ENCODE assay signal across 24 mouse cellular contexts in genomic region chr9:109030312-109030711, GRCm38 (mm10). TPM values are rescaled to one million over a fixed set of nuclear protein-coding genes. Genes with fewer than 3 reads are reported as not detected.
A peak's percentile ranks its signal among the peaks of the same experiment; 100 is the strongest.
DNase-seq lines count a peak whose midpoint lies in the region; ATAC-seq and TF ChIP-seq lines count a peak whose summit lies in the region.
"Had no signal": no experiment of that assay in that cellular context is flagged by ENCODE, and none has a peak within 500 bp of the region (broad histone marks: within the 10 kb centered on the region; RNA-seq: fewer than 3 reads in every experiment).

No protein-coding gene starts in this region.

- no peaks in the 10 kb centered on the region for H3K4me1 ChIP-seq in kidney, embryonic 16.5 days (ENCODE audit: insufficient read depth, low read length)
- no peaks in the 10 kb centered on the region for H3K4me1 ChIP-seq in limb, embryonic 10.5 days
- H3K4me1 ChIP-seq: embryonic facial prominence, embryonic 13.5 days; embryonic facial prominence, embryonic 15.5 days; forebrain, embryonic 12.5 days had no signal

- no peak overlapping the region for H3K4me3 ChIP-seq in gastrocnemius, adult 2 months
- no peak overlapping the region for H3K4me3 ChIP-seq in kidney, embryonic 16.5 days (ENCODE audit: low read length)
- no peak overlapping the region for H3K4me3 ChIP-seq in limb, embryonic 10.5 days
- H3K4me3 ChIP-seq: embryonic facial prominence, embryonic 13.5 days; embryonic facial prominence, embryonic 15.5 days; erythroblast, embryonic 14.5 days; forebrain, embryonic 12.5 days had no signal

- peak; percentile 16 for DNase-seq in gastrocnemius, adult 2 months
- DNase-seq in gastrocnemius, adult 18-20 months (ENCODE audit: low spot score): no peak
- peak; percentile 3 for DNase-seq in kidney, postnatal 10 days
- no peak for DNase-seq in limb, embryonic 10.5 days (ENCODE audit: low spot score)
- DNase-seq in layer of hippocampus, adult 9-11 months: no peak
- DNase-seq: adrenal gland, adult 2 months; adrenal gland, postnatal 10 days; adrenal gland, postnatal 25 days; cerebellum, adult 11 months; cerebellum, adult 18-20 months; cerebellum, adult 8-10 months; cerebellum, adult 9-11 months; cerebellum, postnatal 14 days; cerebellum, postnatal 36 days; embryo, embryonic 11 days had no signal

- no peak overlapping the region for H3K4me2 ChIP-seq in kidney, embryonic 16.5 days (replicated peaks; ENCODE audit: low read depth, low read length)
- H3K4me2 ChIP-seq: embryonic facial prominence, embryonic 13.5 days; embryonic facial prominence, embryonic 15.5 days; forebrain, embryonic 12.5 days had no signal

- H3K9me3 ChIP-seq in kidney, embryonic 16.5 days (ENCODE audit: low read length): no peaks in the 10 kb centered on the region
- no peaks in the 10 kb centered on the region for H3K9me3 ChIP-seq in limb, embryonic 10.5 days (replicated peaks)
- H3K9me3 ChIP-seq: embryonic facial prominence, embryonic 13.5 days; embryonic facial prominence, embryonic 15.5 days; forebrain, embryonic 12.5 days had no signal

- peaks cover 3% of the 10 kb centered on the region; the same call in 1 of the 2 replicates for H3K36me3 ChIP-seq in kidney, embryonic 16.5 days (ENCODE audit: insufficient read depth, low read length)
- 0 out of 2 replicates have a peak, but pooled peaks cover 2% of the 10 kb centered on the region for H3K36me3 ChIP-seq in limb, embryonic 10.5 days
- H3K36me3 ChIP-seq: forebrain, embryonic 12.5 days had no signal

- H3K9ac ChIP-seq in kidney, embryonic 16.5 days (replicated peaks; ENCODE audit: low read length): no peak overlapping the region
- H3K9ac ChIP-seq: embryonic facial prominence, embryonic 13.5 days; embryonic facial prominence, embryonic 15.5 days; forebrain, embryonic 12.5 days had no signal

- ATAC-seq in kidney, embryonic 16.5 days (ENCODE audit: low FRiP score, low TSS enrichment): no peak
- ATAC-seq: forebrain, embryonic 14.5 days; forebrain, embryonic 16.5 days had no signal

- TF ChIP-seq CTCF in gastrocnemius, adult 2 months (IDR thresholded peaks at IDR 0.05): no peak

- 70% methylated on average over 3 of the region's 3 CpGs for WGBS in kidney, embryonic 16.5 days
- 85% methylated on average over 3 of the region's 3 CpGs for WGBS in limb, embryonic 10.5 days

- no peaks in the 10 kb centered on the region for H3K27me3 ChIP-seq in kidney, embryonic 16.5 days (ENCODE audit: insufficient read depth, low read length)
- no peaks in the 10 kb centered on the region for H3K27me3 ChIP-seq in limb, embryonic 10.5 days (ENCODE audit: low read depth, poor library complexity, severe bottlenecking)
- H3K27me3 ChIP-seq: embryonic facial prominence, embryonic 13.5 days; embryonic facial prominence, embryonic 15.5 days; forebrain, embryonic 12.5 days had no signal

- H3K27ac ChIP-seq in gastrocnemius, adult 2 months: no peak overlapping the region
- no peak overlapping the region for H3K27ac ChIP-seq in kidney, embryonic 16.5 days (ENCODE audit: low read length)
- peak overlapping the region; percentile 8; the same call in 1 of the 2 replicates for H3K27ac ChIP-seq in limb, embryonic 10.5 days
- H3K27ac ChIP-seq: embryonic facial prominence, embryonic 13.5 days; embryonic facial prominence, embryonic 15.5 days; forebrain, embryonic 12.5 days had no signal

- intact Hi-C loops in gastrocnemius, adult 2 months (cut with DNase I): no loop called here

RNA-seq across cellular contexts. Expression of gene Shisa5, which starts 8.1 kb away (rescaled TPM):
- total RNA-seq in gastrocnemius, adult 2 months (2021): 10 to 100 TPM; 15.9 to 17.0 TPM
- total RNA-seq in gastrocnemius, adult 18-20 months (2021): 10 to 100 TPM in 1 of 2 experiments, 1 to 10 TPM in 1; 9.8 to 15.5 TPM
- 104 and 110 TPM in 2 replicates for polyA plus RNA-seq in kidney, embryonic 16.5 days (2015; fragmentation: Nextera tagmentation; extraction: Ambion mirVana)
- polyA plus RNA-seq in limb, embryonic 10.5 days (2016; fragmentation: Nextera tagmentation; extraction: Ambion mirVana): 36.1 and 44.4 TPM in 2 replicates

RNA-seq across cellular contexts. Expression of gene Trex1, which starts 29.2 kb away (rescaled TPM):
- 10 to 100 TPM; 13.2 TPM for total RNA-seq in gastrocnemius, adult 2 months (2021)
- 10 to 100 TPM; 13.1 to 17.2 TPM for total RNA-seq in gastrocnemius, adult 18-20 months (2021)
- 13.6 and 16.6 TPM in 2 replicates for polyA plus RNA-seq in kidney, embryonic 16.5 days (2015; fragmentation: Nextera tagmentation; extraction: Ambion mirVana)
- 7.5 and 9.4 TPM in 2 replicates for polyA plus RNA-seq in limb, embryonic 10.5 days (2016; fragmentation: Nextera tagmentation; extraction: Ambion mirVana)

RNA-seq across cellular contexts. Expression of gene Pfkfb4, which starts 38.7 kb away (rescaled TPM):
- 10 to 100 TPM; 26.4 to 58.3 TPM for total RNA-seq in gastrocnemius, adult 2 months (2021)
- total RNA-seq in gastrocnemius, adult 18-20 months (2021): 10 to 100 TPM; 18.8 to 43.0 TPM
- 10.4 and 10.9 TPM in 2 replicates for polyA plus RNA-seq in kidney, embryonic 16.5 days (2015; fragmentation: Nextera tagmentation; extraction: Ambion mirVana)
- polyA plus RNA-seq in limb, embryonic 10.5 days (2016; fragmentation: Nextera tagmentation; extraction: Ambion mirVana): 12.5 and 14.6 TPM in 2 replicates

RNA-seq across cellular contexts. Expression of gene Atrip, which starts 43.6 kb away (rescaled TPM):
- total RNA-seq in gastrocnemius, adult 2 months (2021): 1 to 10 TPM; 8.0 to 8.5 TPM
- total RNA-seq in gastrocnemius, adult 18-20 months (2021): 1 to 10 TPM; 8.9 to 9.2 TPM
- 26.7 and 30.7 TPM in 2 replicates for polyA plus RNA-seq in kidney, embryonic 16.5 days (2015; fragmentation: Nextera tagmentation; extraction: Ambion mirVana)
- 35.3 and 36.8 TPM in 2 replicates for polyA plus RNA-seq in limb, embryonic 10.5 days (2016; fragmentation: Nextera tagmentation; extraction: Ambion mirVana)

RNA-seq across cellular contexts. Expression of gene Ucn2, which starts 44.5 kb away (rescaled TPM):
- total RNA-seq in gastrocnemius, adult 2 months (2021): 1 to 10 TPM in 1 of 2 experiments, under 1 TPM in 1; 0.47 to 1.1 TPM
- total RNA-seq in gastrocnemius, adult 18-20 months (2021): under 1 TPM; 0.27 to 0.90 TPM
- 0.31 TPM in 1 of 2 replicates, not detected in the other for polyA plus RNA-seq in kidney, embryonic 16.5 days (2015; fragmentation: Nextera tagmentation; extraction: Ambion mirVana)
- polyA plus RNA-seq in limb, embryonic 10.5 days (2016; fragmentation: Nextera tagmentation; extraction: Ambion mirVana): not detected in 2 replicates
- total RNA-seq: common myeloid progenitor, adult 5-6 weeks had no signal
- polyA plus RNA-seq: embryonic facial prominence, embryonic 11.5 days; erythroblast, embryonic 14.5 days; forebrain, embryonic 12.5 days; forebrain, embryonic 16.5 days had no signal

Comparison
In these comparisons a context has a peak if more than half of its experiments do, and no peak if none do; other contexts are left out.
1. DNase-seq: peak in gastrocnemius, adult 2 months (single experiment) and kidney, postnatal 10 days (single experiment); none in gastrocnemius, adult 18-20 months (single experiment), limb, embryonic 10.5 days (single experiment) and layer of hippocampus, adult 9-11 months (single experiment).